Mouse (Mus musculus) adrenal gland, adult 10 weeks (tissue): ENCODE results near the gene Pigh. TPM values are rescaled to one million over a fixed set of nuclear protein-coding genes. Genes with fewer than 3 reads are reported as not detected.

Experiments
- polyA plus RNA-seq: library from polyadenylated mRNA; stranded (reverse); fragments of 350-450 nt; fragmentation: Illumina TruSeq; extraction: RNeasy Lipid Tissue Mini Kit (QIAGEN cat#74804); gene quantifications from one replicate; pipeline ENCODE4 v1.2.3, GENCODE M21; 2014; ENCODE audit warnings: low read depth, low replicate concordance

Pigh gene
- polyA plus RNA-seq, result 28.5 TPM

DNA sequence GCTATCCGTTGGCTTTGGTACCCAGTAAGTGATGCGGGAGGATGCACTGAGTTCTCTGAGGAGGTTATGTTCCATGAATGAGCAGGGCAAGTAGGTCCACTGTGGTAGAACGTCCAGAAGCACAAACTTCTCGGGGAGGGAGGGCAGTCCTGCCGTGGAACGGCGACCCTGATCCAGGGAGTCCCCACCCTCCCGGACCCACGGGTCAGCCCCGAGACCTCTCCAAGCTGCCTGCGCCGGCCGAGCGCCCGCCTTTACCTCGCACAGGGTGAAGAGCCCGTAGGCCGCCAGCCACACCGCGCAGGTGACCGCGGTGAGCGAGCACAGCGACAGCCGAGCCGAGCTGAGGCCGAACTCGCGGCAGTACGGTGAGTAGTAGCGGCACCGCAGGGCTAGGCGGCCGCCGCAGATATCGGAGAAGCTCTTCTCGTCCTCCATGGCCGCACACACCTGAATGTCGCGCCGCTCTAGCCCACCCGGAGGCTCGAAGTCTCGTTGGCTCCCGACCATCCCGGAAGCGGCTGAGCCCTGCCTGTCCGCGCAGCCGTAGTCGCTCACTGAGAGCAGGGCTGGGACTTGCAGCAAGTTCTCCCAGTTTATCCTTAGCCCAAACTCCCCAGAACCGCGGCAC lies at the start of gene Pigh:
Gene Pigh, minus strand, starts transcription at position 470 of the 631 bp plus-strand sequence.

DNA sequence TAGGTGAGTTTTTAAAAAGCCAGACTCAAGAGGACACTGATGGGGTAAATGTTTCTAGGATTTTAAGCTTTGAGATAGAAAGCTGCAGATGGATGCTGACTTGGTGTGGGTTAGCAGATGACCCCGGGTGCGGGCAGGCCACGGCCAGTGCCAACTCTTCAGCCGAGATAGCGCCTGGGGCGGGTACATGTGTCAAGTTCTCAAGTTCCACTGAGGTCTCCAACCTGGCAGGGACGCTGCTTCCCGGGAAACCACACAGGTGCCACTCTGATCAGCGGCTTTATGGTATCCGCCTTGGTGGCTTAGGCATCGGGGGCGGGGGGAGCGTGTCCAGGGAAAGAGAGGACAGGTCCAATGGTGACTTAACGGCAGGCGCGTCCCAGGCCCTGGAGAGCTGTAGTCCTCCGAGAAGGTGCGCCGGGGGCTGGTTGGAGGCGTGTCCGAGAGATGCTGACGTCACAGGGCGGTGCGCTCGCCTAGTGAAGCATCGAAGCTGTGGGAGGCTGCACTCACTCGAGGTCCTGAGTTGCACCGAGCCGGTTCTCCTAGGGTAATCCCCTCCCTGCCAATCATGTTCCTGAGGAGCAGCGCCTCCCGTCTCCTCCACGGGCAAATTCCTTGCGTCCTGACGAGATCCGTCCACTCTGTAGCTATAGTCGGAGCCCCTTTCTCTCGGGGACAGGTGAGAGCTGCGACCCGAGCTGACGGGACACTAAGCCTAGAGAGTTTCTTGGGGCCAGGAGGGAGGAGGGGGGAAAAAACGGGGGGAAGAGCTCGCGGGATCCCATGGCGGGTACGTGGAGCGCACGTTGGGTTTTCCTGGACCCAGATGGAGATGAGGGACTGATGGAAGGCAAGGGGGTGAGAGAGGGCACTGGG lies 41.1 kb upstream of the Pigh start, which contains the start of gene Arg2:
Gene Arg2, plus strand, starts transcription at position 479 of the 879 bp plus-strand sequence.

Other genes with a start within 250 kb of the Pigh start
- gene Atp6v1d, start 228.0 kb downstream of the Pigh start, polyA plus RNA-seq, result 134 TPM
- gene Eif2s1, start 227.8 kb downstream of the Pigh start, polyA plus RNA-seq, result 149 TPM
- not detected for gene Plek2, start 182.7 kb downstream of the Pigh start, polyA plus RNA-seq
- gene Tmem229b, start 82.0 kb downstream of the Pigh start, polyA plus RNA-seq, result 2.2 TPM
- gene Plekhh1, start 60.5 kb downstream of the Pigh start, polyA plus RNA-seq, result 3.1 TPM
- not detected for gene Arg2, start 41.1 kb upstream of the Pigh start, polyA plus RNA-seq
- gene Vti1b, start 83.0 kb upstream of the Pigh start, polyA plus RNA-seq, result 126 TPM
- 43.8 TPM for gene Rdh11, start 102.6 kb upstream of the Pigh start, polyA plus RNA-seq
- 1.2 TPM for gene Rdh12, start 119.3 kb upstream of the Pigh start, polyA plus RNA-seq
- 9.9 TPM for gene Zfyve26, start 206.7 kb upstream of the Pigh start, polyA plus RNA-seq
- 0.29 TPM for gene Rad51b, start 207.6 kb upstream of the Pigh start, polyA plus RNA-seq